Mouse (Mus musculus) midbrain, embryonic 11.5 days (tissue): ENCODE results near the gene Tmem88b. TPM values are rescaled to one million over a fixed set of nuclear protein-coding genes. Genes with fewer than 3 reads are reported as not detected.

Experiments
- ATAC-seq: fragments of 200-750 bp; cut with Nextera tagmentation; 2 replicates; pipeline ENCODE4 v1.8.0; 2017; ENCODE audit warnings: moderate TSS enrichment, moderate library complexity; ENCODE audit not compliant: low FRiP score
- DNase-seq: peaks from one replicate; pipeline ENCODE4 v3.0.0; 2015; ENCODE audit warnings: low spot score; ENCODE audit errors: missing footprints
- H3K27ac ChIP-seq: fragments of 300-500 bp; sonication (generic); 2 replicates; pipeline ENCODE4 v1.5.1; 2014; ENCODE audit warnings: low read depth, low read length
- H3K27me3 ChIP-seq: fragments of 300-500 bp; sonication (generic); 2 replicates; pipeline ENCODE4 v1.6.1; 2014; ENCODE audit warnings: mild to moderate bottlenecking, low read length, moderate library complexity, mixed read lengths; ENCODE audit not compliant: control insufficient read depth, insufficient read depth
- H3K36me3 ChIP-seq: fragments of 300-500 bp; sonication (generic); 2 replicates; pipeline ENCODE4 v1.6.1; 2014; ENCODE audit warnings: mild to moderate bottlenecking, low read length, moderate library complexity, mixed read lengths; ENCODE audit not compliant: control insufficient read depth, insufficient read depth
- H3K4me1 ChIP-seq: fragments of 300-500 bp; sonication (generic); 2 replicates; pipeline ENCODE4 v1.6.1; 2014; ENCODE audit warnings: low read length; ENCODE audit not compliant: control insufficient read depth, insufficient read depth
- H3K4me2 ChIP-seq: fragments of 300-500 bp; sonication (generic); 2 replicates; pipeline ENCODE4 v1.6.1; 2014; ENCODE audit warnings: mild to moderate bottlenecking, moderate library complexity
- H3K4me3 ChIP-seq: fragments of 300-500 bp; sonication (generic); 2 replicates; pipeline ENCODE4 v1.5.1; 2014; ENCODE audit warnings: low read depth, low read length
- H3K9ac ChIP-seq: fragments of 300-500 bp; sonication (generic); 2 replicates; pipeline ENCODE4 v1.6.1; 2014; ENCODE audit warnings: low read length
- H3K9me3 ChIP-seq: fragments of 300-500 bp; sonication (generic); 2 replicates; pipeline ENCODE4 v1.6.1; 2016; ENCODE audit warnings: low read length; ENCODE audit not compliant: control insufficient read depth
- WGBS: fragments of 180-500 bp; shearing (Covaris S2); extraction: QIAGEN DNeasy Blood & Tissue Kit; methylation state at CpG from one replicate; pipeline ENCODE4 v1.1.7; 2014; 5-methylcytosine and 5-hydroxymethylcytosine counted together
- polyA plus RNA-seq: library from polyadenylated mRNA; unstranded; fragments of >200 nt; fragmentation: Nextera tagmentation; extraction: Ambion mirVana; gene quantifications from 2 replicates; pipeline ENCODE4 v1.2.1, GENCODE M21; 2014

Gene Tmem88b
- polyA plus RNA-seq, 1 experiment from 2014 or later, result 0.14 TPM

DNA sequence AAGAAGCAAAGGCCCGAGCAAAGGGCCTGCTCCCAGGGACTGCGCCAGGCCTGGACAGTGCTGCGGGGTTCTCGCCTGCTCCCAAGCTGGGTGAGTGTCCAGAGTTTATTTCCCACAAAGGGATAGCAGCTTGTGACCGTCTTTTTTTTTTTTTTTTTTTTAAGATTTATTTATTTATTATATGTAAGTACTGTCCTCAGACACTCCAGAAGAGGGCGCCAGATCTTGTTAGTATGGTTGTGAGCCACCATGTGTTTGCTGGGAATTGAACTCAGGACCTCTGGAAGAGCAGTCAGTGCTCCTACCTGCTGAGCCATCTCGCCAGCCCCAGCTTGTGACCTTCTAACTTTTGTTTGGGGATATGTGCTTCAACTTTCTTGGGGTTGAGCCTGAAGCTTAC lies 35.4 kb upstream of the Tmem88b start:
- Histone ChIP-seq H3K27ac (no peak overlapping the region), H3K4me2 (no peak overlapping the region), H3K36me3 (peaks cover 55% of the 10 kb centered on the region), H3K27me3 (no peaks in the 10 kb centered on the region), H3K4me1 (no peaks in the 10 kb centered on the region), H3K4me3 (no peak overlapping the region), H3K9ac (no peak overlapping the region), H3K9me3 (no peaks in the 10 kb centered on the region)
- no peak for ATAC-seq
- WGBS, result 90% methylated on average over 7 of the region's 7 CpGs
- no peak for DNase-seq

- Histone ChIP-seq H3K36me3 (peaks cover 46% of the 10 kb centered on the region), H3K4me1 (peaks cover 11% of the 10 kb centered on the region), H3K4me2 (no peak overlapping the region), H3K27ac (no peak overlapping the region), H3K4me3 (no peak overlapping the region), H3K27me3 (no peaks in the 10 kb centered on the region), H3K9me3 (no peaks in the 10 kb centered on the region), H3K9ac (no peak overlapping the region)
- ATAC-seq (no peak), DNase-seq (no peak)
- whole genome bisulfite sequencing, result 81% methylated on average over 4 of the region's 4 CpGs
These were observed 31.9 kb upstream of the Tmem88b start for GRCm38 (mm10) chr4:155817533-155817932.

DNA sequence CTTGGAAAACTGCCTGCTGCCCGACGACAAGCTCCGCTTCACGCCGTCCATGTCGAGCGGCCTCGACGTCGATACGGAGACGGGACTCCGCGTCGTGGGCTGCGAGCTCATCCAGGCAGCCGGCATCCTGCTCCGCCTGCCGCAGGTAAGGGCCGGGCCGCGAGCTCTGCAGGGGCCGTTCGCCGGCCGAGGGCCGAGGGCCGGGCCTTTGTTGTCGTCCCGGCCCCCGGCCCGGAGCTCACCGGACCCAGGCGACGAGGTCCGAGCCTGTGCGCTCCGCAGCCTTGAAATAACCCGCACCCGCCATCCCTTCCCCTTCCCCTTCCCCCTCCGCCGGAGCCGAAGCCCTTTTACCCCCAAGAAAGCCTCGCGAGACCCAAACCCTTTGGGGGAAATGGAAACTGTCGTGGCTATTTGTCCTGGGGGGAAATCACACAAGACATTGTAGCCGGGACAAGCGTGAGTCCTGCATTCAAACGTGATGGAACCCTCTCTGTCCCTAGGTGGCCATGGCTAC lies 27.0 kb upstream of the Tmem88b start:
- H3K4me3 ChIP-seq, result peak overlapping the region; percentile 100
- H3K36me3 ChIP-seq, result peaks cover 25% of the 10 kb centered on the region
- peaks cover 15% of the 10 kb centered on the region for H3K4me1 ChIP-seq
- H3K4me2 ChIP-seq, result peak overlapping the region; percentile 60
- H3K27ac ChIP-seq, result peak overlapping the region; percentile 62
- DNase-seq (peak; percentile 92), ATAC-seq (no peak; the same call in none of the 2 replicates)
- no peaks in the 10 kb centered on the region for H3K27me3 ChIP-seq
- peak overlapping the region; percentile 99 for H3K9ac ChIP-seq
- H3K9me3 ChIP-seq, result no peaks in the 10 kb centered on the region
- WGBS, result under 1% methylated on average over 46 of the region's 49 CpGs

DNA sequence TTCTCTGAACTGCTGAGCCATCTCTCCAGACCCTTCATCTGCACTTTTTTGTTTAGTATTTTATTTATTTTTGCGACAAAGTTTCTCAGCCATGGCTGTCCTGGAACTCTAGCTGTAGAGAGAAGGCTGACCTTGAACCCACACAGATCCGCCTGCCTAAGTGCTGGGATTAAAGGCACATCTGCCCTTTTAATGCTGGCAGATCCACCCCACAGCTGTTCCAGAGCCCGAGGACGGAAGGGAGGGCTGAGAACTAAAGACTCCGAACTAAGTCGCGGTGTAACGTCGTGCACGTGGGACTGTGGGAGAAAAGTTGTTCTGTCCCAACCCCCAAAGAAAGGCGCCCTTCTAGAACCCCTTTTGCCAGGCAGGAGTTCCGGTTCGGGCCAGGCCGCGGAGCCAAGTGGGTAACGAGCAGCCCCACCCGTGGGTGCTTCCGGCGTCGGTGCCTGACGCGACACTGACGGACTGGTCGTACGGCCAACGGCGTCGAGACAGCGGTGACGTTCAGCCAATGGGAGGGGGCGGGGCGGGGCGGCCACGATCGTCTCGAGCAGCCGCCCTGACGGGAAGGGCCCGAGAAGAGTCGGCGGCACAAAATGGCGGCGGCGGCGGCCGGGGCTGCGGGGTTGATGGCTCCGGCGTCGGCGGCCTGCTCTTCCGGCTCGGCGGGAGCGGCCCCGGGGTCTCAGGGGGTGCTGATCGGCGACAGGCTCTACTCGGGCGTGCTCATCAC lies 26.4 kb upstream of the Tmem88b start, which contains the start of gene Ccnl2:
Ccnl2 (plus strand) TSS at position 561 of the 736 bp plus-strand sequence.
- peak; percentile 99 for DNase-seq
- no peaks in the 10 kb centered on the region for H3K27me3 ChIP-seq
- ATAC-seq, result peak; percentile 99
- peaks cover 22% of the 10 kb centered on the region for H3K36me3 ChIP-seq
- H3K9ac ChIP-seq, result peak within 1 kb of the TSS; percentile 99
- H3K4me2 ChIP-seq, result peak within 1 kb of the TSS; percentile 60
- under 1% methylated on average over 60 of the region's 60 CpGs for WGBS
- peak within 1 kb of the TSS; percentile 62 for H3K27ac ChIP-seq
- H3K4me1 ChIP-seq, result peaks cover 15% of the 10 kb centered on the region
- peak within 1 kb of the TSS; percentile 100 for H3K4me3 ChIP-seq
- H3K9me3 ChIP-seq, result no peaks in the 10 kb centered on the region

GRCm38 (mm10) chr4:155807841-155808240 lies 22.2 kb upstream of the Tmem88b start:
- H3K4me3 ChIP-seq, result no peak overlapping the region
- no peak for ATAC-seq
- H3K4me1 ChIP-seq, result peaks cover 11% of the 10 kb centered on the region
- no peak overlapping the region for H3K4me2 ChIP-seq
- DNase-seq, result no peak
- no peak overlapping the region for H3K27ac ChIP-seq
- H3K27me3 ChIP-seq, result no peaks in the 10 kb centered on the region
- no peak overlapping the region for H3K9ac ChIP-seq
- WGBS, result 83% methylated on average over 3 of the region's 3 CpGs
- no peaks in the 10 kb centered on the region for H3K9me3 ChIP-seq
- peaks cover 14% of the 10 kb centered on the region for H3K36me3 ChIP-seq

DNA sequence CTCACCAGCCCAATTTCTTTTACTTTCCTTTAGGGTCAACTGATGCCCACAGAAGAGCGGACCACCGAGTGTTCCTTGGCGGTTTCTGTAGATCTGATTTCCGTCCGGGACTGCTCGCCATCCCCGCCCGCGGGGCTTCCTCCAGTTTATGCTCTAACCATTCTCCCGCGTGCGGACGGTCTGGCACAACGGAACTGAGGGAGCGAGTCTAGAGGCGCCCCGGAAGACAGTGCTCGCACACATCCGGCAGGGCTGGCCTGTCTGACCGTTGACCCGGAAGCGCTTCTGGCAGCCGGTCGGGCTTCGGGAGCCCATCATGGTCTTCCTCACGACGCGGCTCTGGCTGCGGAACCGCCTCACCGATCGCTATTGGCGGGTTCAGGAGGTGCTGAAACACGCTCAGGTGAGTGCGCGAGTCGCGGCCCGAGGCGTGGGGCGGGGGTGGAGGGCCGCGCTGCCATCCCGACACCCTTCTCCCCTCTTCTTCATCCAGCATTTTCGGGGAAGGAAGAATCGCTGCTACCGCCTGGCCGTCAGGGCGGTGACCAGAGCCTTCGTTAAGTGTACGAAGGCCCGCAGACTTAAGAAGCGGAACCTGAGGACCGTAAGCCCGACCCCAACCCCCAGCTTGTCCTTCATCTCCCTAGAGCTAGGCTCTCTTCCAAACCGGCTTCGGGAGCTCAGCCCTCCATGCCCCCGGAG lies 17.8 kb upstream of the Tmem88b start:
- peaks cover 7% of the 10 kb centered on the region for H3K4me1 ChIP-seq
- no peak overlapping the region; the same call in 1 of the 2 replicates for H3K27ac ChIP-seq
- under 1% methylated on average over 56 of the region's 58 CpGs for WGBS
- DNase-seq, result peak; percentile 99
- H3K27me3 ChIP-seq, result no peaks in the 10 kb centered on the region
- no peaks in the 10 kb centered on the region for H3K9me3 ChIP-seq
- peak overlapping the region; percentile 90 for H3K4me3 ChIP-seq
- peak; percentile 98 for ATAC-seq
- peak overlapping the region; percentile 91 for H3K9ac ChIP-seq
- peak overlapping the region; percentile 52 for H3K4me2 ChIP-seq
- H3K36me3 ChIP-seq, result peaks cover 4% of the 10 kb centered on the region; the same call in 1 of the 2 replicates

- 7% methylated on average over 12 of the region's 12 CpGs for WGBS
- DNase-seq, result no peak
- Histone ChIP-seq H3K36me3 (peaks cover 4% of the 10 kb centered on the region; the same call in 1 of the 2 replicates), H3K27ac (no peak within 1 kb of the TSS; the same call in 1 of the 2 replicates), H3K4me1 (peaks cover 7% of the 10 kb centered on the region), H3K4me3 (peak within 1 kb of the TSS; percentile 90), H3K9me3 (no peaks in the 10 kb centered on the region), H3K27me3 (no peaks in the 10 kb centered on the region), H3K4me2 (peak within 1 kb of the TSS; percentile 52), H3K9ac (peak within 1 kb of the TSS; percentile 91)
- peak; percentile 38 for ATAC-seq
These were observed 17.2 kb upstream of the Tmem88b start, which contains the start of gene Mrpl20 for GRCm38 (mm10) chr4:155802741-155803339. Gene Mrpl20 (plus strand): TSS chr4:155802878.

- H3K9me3 ChIP-seq, result no peaks in the 10 kb centered on the region
- no peaks in the 10 kb centered on the region for H3K27me3 ChIP-seq
- H3K27ac ChIP-seq, result no peak overlapping the region
- peaks cover 7% of the 10 kb centered on the region for H3K4me1 ChIP-seq
- peaks cover 4% of the 10 kb centered on the region; the same call in 1 of the 2 replicates for H3K36me3 ChIP-seq
- DNase-seq (no peak), ATAC-seq (no peak)
- H3K9ac ChIP-seq, result no peak overlapping the region
- H3K4me3 ChIP-seq, result no peak overlapping the region
- H3K4me2 ChIP-seq, result no peak overlapping the region
- WGBS, result 89% methylated on average over 1 of the region's 1 CpGs
These were observed 16.4 kb upstream of the Tmem88b start for GRCm38 (mm10) chr4:155802075-155802474.
